In the genomic region with DNA sequence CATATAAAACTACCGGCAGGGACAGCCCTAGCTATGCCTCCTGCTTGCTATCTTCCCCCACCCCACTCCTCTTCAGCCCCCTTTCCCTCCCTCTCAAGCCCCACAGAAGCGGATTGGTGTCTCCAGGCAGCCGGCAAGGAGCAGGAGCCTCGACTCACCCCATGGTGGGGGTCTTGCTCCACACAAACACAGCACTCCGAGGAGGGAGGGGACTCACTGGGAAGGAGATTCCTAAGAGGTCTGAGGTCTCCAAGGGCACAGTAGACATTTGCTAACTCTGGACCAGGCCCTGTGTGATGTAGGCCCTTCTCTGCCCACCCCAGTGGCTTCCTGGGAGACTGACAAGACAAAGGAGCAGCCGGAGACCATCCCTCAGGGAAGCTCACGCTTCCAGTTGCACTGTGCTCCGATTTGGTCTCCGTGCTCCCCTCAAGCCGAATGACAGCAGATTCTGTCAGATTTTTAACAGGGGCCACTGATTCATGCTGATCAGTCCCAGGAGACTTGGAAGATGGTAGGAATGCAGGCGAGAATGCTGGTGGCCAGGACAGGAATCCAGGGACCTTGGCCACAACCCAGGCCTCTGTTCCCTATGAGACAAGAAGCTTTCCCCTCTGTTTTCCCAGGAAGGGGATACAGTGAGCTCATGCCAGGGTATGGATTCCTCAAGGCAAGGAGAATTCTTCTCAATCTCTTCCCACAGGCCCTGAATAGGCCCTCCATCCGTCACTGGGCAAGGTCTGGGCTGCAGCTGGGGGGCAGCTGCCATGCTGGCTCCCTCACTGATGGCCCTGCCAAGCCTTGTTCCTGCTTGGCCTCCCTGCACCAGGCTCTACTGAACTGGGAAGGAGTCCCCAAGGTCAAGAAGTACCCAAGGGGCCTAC, we compare ENCODE assay signal across 11 mouse cellular contexts. TPM values are rescaled to one million over a fixed set of nuclear protein-coding genes. Genes with fewer than 3 reads are reported as not detected.
A peak's percentile ranks its signal among the peaks of the same experiment; 100 is the strongest.
DNase-seq lines count a peak whose midpoint lies in the region; ATAC-seq lines count a peak whose summit lies in the region.
"Had no signal": no experiment of that assay in that cellular context is flagged by ENCODE, and none has a peak within 500 bp of the region (broad histone marks: within the 10 kb centered on the region; RNA-seq: fewer than 3 reads in every experiment).

No protein-coding gene starts in this region.

- H3K27me3 ChIP-seq in hindbrain, embryonic 15.5 days: no peaks in the 10 kb centered on the region
- H3K27me3 ChIP-seq in hindbrain, embryonic 12.5 days: peaks cover 8% of the 10 kb centered on the region
- H3K27me3 ChIP-seq: embryonic facial prominence, embryonic 15.5 days had no signal

- ATAC-seq in hindbrain, embryonic 15.5 days (ENCODE audit: low FRiP score, low read depth): peak; percentile 24; the same call in 1 of the 2 replicates
- ATAC-seq in hindbrain, embryonic 12.5 days (ENCODE audit: low FRiP score): no peak

- H3K36me3 ChIP-seq in hindbrain, embryonic 15.5 days: no peaks in the 10 kb centered on the region
- no peaks in the 10 kb centered on the region for H3K36me3 ChIP-seq in hindbrain, embryonic 12.5 days
- H3K36me3 ChIP-seq: embryonic facial prominence, embryonic 15.5 days; liver, embryonic 15.5 days; midbrain, embryonic 12.5 days had no signal

- peaks cover 47% of the 10 kb centered on the region for H3K4me1 ChIP-seq in hindbrain, embryonic 15.5 days (replicated peaks)
- peaks cover 60% of the 10 kb centered on the region for H3K4me1 ChIP-seq in hindbrain, embryonic 12.5 days

- DNase-seq in embryo, embryonic 10 days (ENCODE audit: low spot score): peak; percentile 45
- DNase-seq in embryo, embryonic 10.5 days (ENCODE audit: low spot score): no peak
- DNase-seq in ovary, postnatal 36 days (ENCODE audit: low spot score): peak; percentile 12
- DNase-seq in ovary, adult 18-20 months (ENCODE audit: low spot score): no peak
- no peak for DNase-seq in left cerebral cortex, adult 8-10 months (ENCODE audit: low spot score in 2 of 2)
- DNase-seq in layer of hippocampus, adult 8-10 months (ENCODE audit: low spot score in 2 of 2): no peak

- no peak overlapping the region for H3K27ac ChIP-seq in hindbrain, embryonic 15.5 days (replicated peaks)
- H3K27ac ChIP-seq in hindbrain, embryonic 12.5 days: no peak overlapping the region
- H3K27ac ChIP-seq: embryonic facial prominence, embryonic 15.5 days; liver, embryonic 15.5 days; midbrain, embryonic 12.5 days had no signal

- H3K4me3 ChIP-seq in hindbrain, embryonic 15.5 days: no peak overlapping the region
- no peak overlapping the region for H3K4me3 ChIP-seq in hindbrain, embryonic 12.5 days
- H3K4me3 ChIP-seq: embryonic facial prominence, embryonic 15.5 days; liver, embryonic 15.5 days; midbrain, embryonic 12.5 days had no signal

- WGBS in hindbrain, embryonic 15.5 days: 37% methylated on average over 12 of the region's 12 CpGs
- WGBS in hindbrain, embryonic 12.5 days: 49% methylated on average over 12 of the region's 12 CpGs

- H3K9me3 ChIP-seq in hindbrain, embryonic 15.5 days: no peaks in the 10 kb centered on the region
- no peaks in the 10 kb centered on the region for H3K9me3 ChIP-seq in hindbrain, embryonic 12.5 days (replicated peaks)
- H3K9me3 ChIP-seq: embryonic facial prominence, embryonic 15.5 days; liver, embryonic 15.5 days; midbrain, embryonic 12.5 days had no signal

- no peak overlapping the region for H3K4me2 ChIP-seq in hindbrain, embryonic 15.5 days
- no peak overlapping the region for H3K4me2 ChIP-seq in hindbrain, embryonic 12.5 days (replicated peaks)
- H3K4me2 ChIP-seq: embryonic facial prominence, embryonic 15.5 days; liver, embryonic 15.5 days; midbrain, embryonic 12.5 days had no signal

- H3K9ac ChIP-seq in hindbrain, embryonic 15.5 days: no peak overlapping the region
- no peak overlapping the region for H3K9ac ChIP-seq in hindbrain, embryonic 12.5 days
- H3K9ac ChIP-seq: embryonic facial prominence, embryonic 15.5 days; liver, embryonic 15.5 days; midbrain, embryonic 12.5 days had no signal

RNA-seq across cellular contexts. Expression of gene Dlk1, which starts 55.2 kb away (rescaled TPM):
- polyA plus RNA-seq in hindbrain, embryonic 15.5 days (2015; fragmentation: Nextera tagmentation; extraction: Ambion mirVana): 56.8 and 61.4 TPM in 2 replicates
- 140 and 145 TPM in 2 replicates for polyA plus RNA-seq in hindbrain, embryonic 12.5 days (2016; fragmentation: Nextera tagmentation; extraction: Ambion mirVana)
- total RNA-seq in left cerebral cortex, adult 8-10 months (2022): 10 to 100 TPM; 12.6 to 16.4 (median 13.7) TPM
- total RNA-seq in layer of hippocampus, adult 8-10 months (2022): 10 to 100 TPM in 1 of 4 experiments, 1 to 10 TPM in 3; 6.6 to 10.6 (median 7.2) TPM

Comparison
In these comparisons a context has a peak if more than half of its experiments do, and no peak if none do; other contexts are left out.
1. DNase-seq: peak in embryo, embryonic 10 days (single experiment) and ovary, postnatal 36 days (single experiment); none in embryo, embryonic 10.5 days (single experiment), ovary, adult 18-20 months (single experiment), left cerebral cortex, adult 8-10 months (0 of 2) and layer of hippocampus, adult 8-10 months (0 of 2).